Mouse (Mus musculus): ENCODE data around the gene Epn3.

DNA sequence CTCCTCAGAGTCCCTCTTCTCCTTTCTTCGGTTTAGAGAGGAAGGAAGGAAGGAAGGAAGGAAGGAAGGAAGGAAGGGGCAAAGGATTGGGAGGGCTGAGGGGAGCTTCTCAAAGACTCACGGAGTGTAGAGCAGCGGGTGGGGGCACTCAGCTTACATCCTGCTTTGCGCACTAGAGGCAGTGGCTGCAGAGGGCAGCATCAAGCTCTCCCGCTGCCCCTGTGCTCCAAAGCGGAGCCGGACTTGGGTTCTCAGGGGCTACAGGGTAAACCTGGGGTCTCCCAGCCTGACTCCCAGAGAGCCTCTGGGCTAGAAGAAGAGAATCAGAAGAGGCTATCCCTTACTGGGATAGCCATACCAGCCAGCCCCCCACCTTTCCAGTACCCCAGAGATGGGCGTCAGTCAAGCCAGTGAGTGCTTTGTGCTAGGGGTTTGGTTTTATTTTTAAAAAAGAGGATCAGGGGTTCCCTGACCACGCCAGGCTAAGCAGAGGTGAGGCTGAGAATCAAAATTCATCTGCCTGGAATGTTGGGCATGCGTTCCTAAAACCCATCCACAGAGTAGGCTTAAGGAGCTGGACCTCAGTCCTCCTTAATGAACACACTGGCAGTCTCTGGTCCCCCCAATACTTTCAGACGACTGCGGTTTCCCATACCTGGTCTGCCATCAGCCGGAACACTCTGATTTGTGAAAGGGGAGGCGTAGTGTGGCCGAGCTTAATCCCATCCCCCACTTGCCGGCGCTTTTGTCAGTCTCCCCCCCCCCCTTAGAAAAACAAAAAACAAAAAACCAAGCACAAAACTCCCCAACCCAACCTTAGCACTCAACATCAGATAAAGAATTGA is 27.8 kb downstream of the Epn3 start:
- TF ChIP-seq CTCF (conservative IDR thresholded peaks at IDR 0.05 in 1 of 2, IDR thresholded peaks at IDR 0.05 in 1 of 2; ENCODE audit: low read depth in 2 of 2, low read length in 2 of 2) (no peak), NRF1 (IDR thresholded peaks at IDR 0.05; ENCODE audit: low read depth, low read length) (no peak), EP300 (IDR thresholded peaks at IDR 0.05; ENCODE audit: low read length) (no peak)

Measured in CH12.LX (cell line).